Mouse (Mus musculus): Measurements from ENCODE around the gene Tra2a. TPM values are rescaled to one million over a fixed set of nuclear protein-coding genes. Genes with fewer than 3 reads are reported as not detected.

Tra2a gene
- total and polyA plus RNA-seq, 3 experiments = 55.4 to 120 (median 103) TPM

- in situ Hi-C loops (cut with MboI; ENCODE audit: low pct_ligation_motif_present, low pct_unique_long_range_greater_than_20kb, low sequenced_read_pairs) (loop anchor here (10.0 kb wide), 1 partner anchor 192 kb away; no protein-coding TSS in a partner anchor), dilution Hi-C loops (cut with MboI; ENCODE audit: extremely low pct_ligation_motif_present, extremely low pct_unique_long_range_greater_than_20kb, low sequenced_read_pairs) (no loop called here)
- Histone ChIP-seq H3K4me3 (replicated peaks in 1 of 3; ENCODE audit: low read depth in 2 of 3, low read length in 2 of 3, poor library complexity in 1 of 3) (no peak overlapping the region), H3K4me1 (ENCODE audit: control insufficient read depth in 1 of 2, insufficient read depth in 2 of 2) (no peaks in the 10 kb centered on the region), H3K27ac (ENCODE audit: insufficient read depth, low read depth) (no peak overlapping the region), H3K36me3 (replicated peaks in 1 of 2; ENCODE audit: control insufficient read depth in 1 of 2, insufficient read depth in 1 of 2, low read length in 1 of 2) (peaks cover 55 to 88% of the 10 kb centered on the region in 2 experiments), H3K9me3 (replicated peaks; ENCODE audit: low read length) (no peaks in the 10 kb centered on the region), H3K79me2 (replicated peaks; ENCODE audit: control insufficient read depth, extremely low read depth, insufficient read depth, poor library complexity, severe bottlenecking) (peaks cover 5% of the 10 kb centered on the region), H3K9ac (ENCODE audit: insufficient read depth, low read depth) (no peak overlapping the region), H3K4me2 (ENCODE audit: insufficient read depth, low read depth, poor library complexity, severe bottlenecking) (no peak overlapping the region), H3K27me3 (replicated peaks) (no peaks in the 10 kb centered on the region)
- DNase-seq (ENCODE audit: extremely low read depth) = peak; percentile 39
- TF ChIP-seq CTCF (conservative IDR thresholded peaks at IDR 0.05 in 1 of 2, IDR thresholded peaks at IDR 0.05 in 1 of 2; ENCODE audit: low read depth in 2 of 2, low read length in 2 of 2) (peak in 1 of 2 experiments; percentile 49; a peak in 1 of 4 replicates), TBP (conservative IDR thresholded peaks at IDR 0.05; ENCODE audit: low read depth, low read length) (no peak)
Observed at GRCm38 (mm10) chr6:49247246-49247645, 16.6 kb downstream of the Tra2a start.

GRCm38 (mm10) chr6:49242331-49242730, 21.5 kb downstream of the Tra2a start:
- H3K4me2 ChIP-seq (ENCODE audit: insufficient read depth, low read depth, poor library complexity, severe bottlenecking) = no peak overlapping the region
- no peak overlapping the region for H3K9ac ChIP-seq (ENCODE audit: insufficient read depth, low read depth)
- in situ Hi-C loops (cut with MboI; ENCODE audit: low pct_ligation_motif_present, low pct_unique_long_range_greater_than_20kb, low sequenced_read_pairs) = loop anchor here (10.0 kb wide), 1 partner anchor 188 kb away; no protein-coding TSS in a partner anchor
- H3K27me3 ChIP-seq (replicated peaks) = no peaks in the 10 kb centered on the region
- H3K4me1 ChIP-seq (ENCODE audit: control insufficient read depth in 1 of 2, insufficient read depth in 2 of 2) = no peaks in the 10 kb centered on the region
- H3K79me2 ChIP-seq (replicated peaks; ENCODE audit: control insufficient read depth, extremely low read depth, insufficient read depth, poor library complexity, severe bottlenecking) = no peaks in the 10 kb centered on the region; the same call in 1 of the 2 replicates
- TF ChIP-seq TBP (conservative IDR thresholded peaks at IDR 0.05; ENCODE audit: low read depth, low read length) = no peak
- no peak for TF ChIP-seq TCF12 (IDR thresholded peaks at IDR 0.05; ENCODE audit: low read depth, low read length)
- no peak for TF ChIP-seq KAT2A (IDR thresholded peaks at IDR 0.05; ENCODE audit: insufficient replicate concordance, low read length)
- no peak for TF ChIP-seq E2F4 (IDR thresholded peaks at IDR 0.05; ENCODE audit: insufficient replicate concordance, low read depth, low read length)
- no peak for TF ChIP-seq PAX5 (IDR thresholded peaks at IDR 0.05; ENCODE audit: low read length)
- no peak for TF ChIP-seq ZNF384 (IDR thresholded peaks at IDR 0.05; ENCODE audit: low read depth, low read length)
- TF ChIP-seq BHLHE40 (IDR thresholded peaks at IDR 0.05; ENCODE audit: low read depth, low read length) = no peak
- TF ChIP-seq MAX (IDR thresholded peaks at IDR 0.05; ENCODE audit: low read length) = no peak
- TF ChIP-seq MXI1 (IDR thresholded peaks at IDR 0.05; ENCODE audit: low read depth, low read length) = no peak
- no peak for TF ChIP-seq MYC (IDR thresholded peaks at IDR 0.05; ENCODE audit: low read depth, low read length)
- TF ChIP-seq CHD1 (IDR thresholded peaks at IDR 0.05; ENCODE audit: low read depth, low read length) = no peak
- TF ChIP-seq USF2 (conservative IDR thresholded peaks at IDR 0.05; ENCODE audit: low read depth, low read length) = no peak
- TF ChIP-seq MEF2A (IDR thresholded peaks at IDR 0.05; ENCODE audit: borderline replicate concordance, low read depth, low read length) = no peak
- no peak for TF ChIP-seq CHD2 (IDR thresholded peaks at IDR 0.05; ENCODE audit: low read length)
- no peak for TF ChIP-seq RCOR1 (conservative IDR thresholded peaks at IDR 0.05; ENCODE audit: low read depth, low read length)
- no peak for TF ChIP-seq ZMIZ1 (IDR thresholded peaks at IDR 0.05; ENCODE audit: low read depth, low read length)
- TF ChIP-seq GABPA (IDR thresholded peaks at IDR 0.05; ENCODE audit: insufficient replicate concordance, low read depth, low read length) = no peak
- TF ChIP-seq MAZ (IDR thresholded peaks at IDR 0.05; ENCODE audit: low read depth, low read length) = no peak
- H3K36me3 ChIP-seq (replicated peaks in 1 of 2; ENCODE audit: control insufficient read depth in 1 of 2, insufficient read depth in 1 of 2, low read length in 1 of 2) = peaks cover 26 to 56% of the 10 kb centered on the region in 2 experiments
- H3K27ac ChIP-seq (ENCODE audit: insufficient read depth, low read depth) = no peak overlapping the region
- H3K4me3 ChIP-seq (replicated peaks in 1 of 3; ENCODE audit: low read depth in 2 of 3, low read length in 2 of 3, poor library complexity in 1 of 3) = no peak overlapping the region
- no peaks in the 10 kb centered on the region for H3K9me3 ChIP-seq (replicated peaks; ENCODE audit: low read length)
- dilution Hi-C loops (cut with MboI; ENCODE audit: extremely low pct_ligation_motif_present, extremely low pct_unique_long_range_greater_than_20kb, low sequenced_read_pairs) = no loop called here
- DNase-seq (ENCODE audit: extremely low read depth) = no peak
